Mouse (Mus musculus) liver, embryonic 14.5 days (tissue): ENCODE data around the gene Gm49366. TPM values are rescaled to one million over a fixed set of nuclear protein-coding genes. Genes with fewer than 3 reads are reported as not detected.
"Not testable (repeated sequence)": the region's sequence is repeated elsewhere in the genome, so short reads cannot be mapped to it uniquely, and the experiment has no call there.

Experiments
- ATAC-seq: fragments of 200-750 bp; cut with Nextera tagmentation; 2 replicates; pipeline ENCODE4 v1.8.0; 2017; ENCODE audit warnings: moderate number of reproducible peaks, mild to moderate bottlenecking, moderate library complexity; ENCODE audit not compliant: insufficient read depth
- DNase-seq, 3 experiments: peaks; one replicate each; pipeline ENCODE4 v3.0.0-alpha.2; 2012 to 2013; ENCODE audit warnings: low read depth in 3 of 3, low spot score in 3 of 3
- H3K27ac ChIP-seq: fragments of 300-500 bp; sonication (generic); 2 replicates; pipeline ENCODE4 v1.5.1; 2014; ENCODE audit warnings: moderate library complexity, mild to moderate bottlenecking, control low read depth, inconsistent platforms
- H3K27me3 ChIP-seq: fragments of 300-500 bp; sonication (generic); 2 replicates; pipeline ENCODE4 v1.6.1; 2014; ENCODE audit warnings: mild to moderate bottlenecking, low read length, moderate library complexity; ENCODE audit not compliant: control insufficient read depth, insufficient read depth
- H3K36me3 ChIP-seq: fragments of 300-500 bp; sonication (generic); replicated peaks from 2 replicates; pipeline ENCODE4 v1.6.1; 2014; ENCODE audit warnings: low read depth; ENCODE audit not compliant: control insufficient read depth, insufficient read depth
- H3K4me1 ChIP-seq, 2 experiments: fragments of 200-500 bp in 1 of 2; fragments of 300-500 bp in 1 of 2; sonication (generic) in 1 of 2; replicated peaks; 2 replicates each; pipeline ENCODE4 v1.6.1; 2012 to 2014; ENCODE audit warnings: antibody characterized with exemption in 1 of 2, inconsistent platforms in 1 of 2, low read length in 1 of 2; ENCODE audit not compliant: control insufficient read depth in 2 of 2, insufficient read depth in 2 of 2
- H3K4me2 ChIP-seq: fragments of 300-500 bp; sonication (generic); 2 replicates; pipeline ENCODE4 v1.6.1; 2014; ENCODE audit warnings: low read depth, mild to moderate bottlenecking, control low read depth, moderate library complexity
- H3K4me3 ChIP-seq, 2 experiments: fragments of 200-500 bp in 1 of 2; fragments of 300-500 bp in 1 of 2; sonication (generic) in 1 of 2; 2 replicates each; pipeline ENCODE4 v1.5.1; 2012 to 2014; ENCODE audit warnings: low read depth in 2 of 2, low read length in 2 of 2, mild to moderate bottlenecking in 2 of 2, control low read depth in 1 of 2, inconsistent platforms in 1 of 2, moderate library complexity in 1 of 2; ENCODE audit not compliant: insufficient read depth in 1 of 2
- H3K9ac ChIP-seq: fragments of 300-500 bp; sonication (generic); replicated peaks from 2 replicates; pipeline ENCODE4 v1.6.1; 2014; ENCODE audit warnings: mild to moderate bottlenecking, control low read depth, moderate library complexity
- H3K9me3 ChIP-seq: fragments of 300-500 bp; sonication (generic); 2 replicates; pipeline ENCODE4 v1.6.1; 2016; ENCODE audit warnings: low read length, mixed read lengths; ENCODE audit not compliant: control insufficient read depth
- CTCF ChIP-seq: IDR thresholded peaks from 2 replicates; pipeline ENCODE4 v1.5.1; 2016; ENCODE audit warnings: antibody characterized with exemption, low read depth, control low read depth
- EP300 ChIP-seq: IDR thresholded peaks from 2 replicates; pipeline ENCODE4 v1.6.1; 2016; ENCODE audit warnings: antibody characterized with exemption, low read depth
- WGBS: fragments of 180-500 bp; shearing (Covaris S2); extraction: QIAGEN DNeasy Blood & Tissue Kit; methylation state at CpG from one replicate; pipeline ENCODE4 v1.1.7; 2014; ENCODE audit not compliant: insufficient replicate concordance; 5-methylcytosine and 5-hydroxymethylcytosine counted together
- polyA plus RNA-seq, 2 experiments: library from polyadenylated mRNA; depleted of rRNA in 1 of 2; stranded (reverse) in 1 of 2; unstranded in 1 of 2; fragments of >200 nt; fragmentation: Nextera tagmentation in 1 of 2; extraction: Ambion mirVana in 1 of 2; gene quantifications; 2 replicates each; pipeline versions ENCODE4 v1.2.1 to v1.2.3; 2012 to 2014

The Gm49366 gene
- polyA plus RNA-seq (2012; rRNA removed) (not detected in 2 replicates), polyA plus RNA-seq (2014; fragmentation: Nextera tagmentation; extraction: Ambion mirVana) (not detected in 2 replicates)

DNA sequence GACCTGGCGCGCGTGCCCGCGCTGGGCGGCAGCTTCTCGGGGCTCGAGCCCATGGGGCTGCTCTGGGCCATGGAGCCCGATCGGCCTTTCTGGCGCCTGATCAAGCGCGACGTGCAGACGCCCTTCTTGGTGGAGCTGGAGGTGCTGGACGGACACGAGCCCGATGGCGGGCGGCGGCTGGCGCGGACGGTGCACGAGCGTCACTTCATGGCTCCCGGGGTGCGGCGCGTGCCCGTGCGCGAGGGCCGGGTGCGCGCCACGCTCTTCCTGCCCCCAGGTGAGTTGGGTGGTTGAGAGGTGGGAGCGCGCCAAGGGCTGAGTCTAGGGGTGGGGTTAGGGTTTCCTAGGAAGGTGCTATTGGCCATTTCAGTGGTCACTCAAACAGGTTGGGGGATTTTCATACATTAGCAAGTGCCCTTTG, at the start of gene Gm49366:
Gm49366 (plus strand) TSS at position 245 of the 421 bp plus-strand sequence.
- H3K4me2 ChIP-seq = peak within 1 kb of the TSS; percentile 47
- H3K27me3 ChIP-seq, H3K9me3 ChIP-seq, H3K9ac ChIP-seq, DNase-seq, H3K4me1 ChIP-seq, H3K27ac ChIP-seq, H3K36me3 ChIP-seq: not testable (repeated sequence)
- peak within 1 kb of the TSS; percentile 40 to 58 for H3K4me3 ChIP-seq
- WGBS = 4% methylated on average over 38 of the region's 39 CpGs
- peak; percentile 63; the same call in 1 of the 2 replicates for ATAC-seq

- H3K9ac ChIP-seq = no peak overlapping the region
- no peak overlapping the region for H3K4me2 ChIP-seq
- H3K36me3 ChIP-seq = no peaks in the 10 kb centered on the region
- WGBS = 79% methylated on average over 4 of the region's 4 CpGs
- no peak overlapping the region for H3K4me3 ChIP-seq
- no peaks in the 10 kb centered on the region for H3K27me3 ChIP-seq
- ATAC-seq = no peak
- H3K9me3 ChIP-seq = no peaks in the 10 kb centered on the region
- no peak for DNase-seq
- TF ChIP-seq CTCF (no peak), EP300 (no peak)
- H3K4me1 ChIP-seq = peaks cover 0 to 6% of the 10 kb centered on the region in 2 experiments; a peak in 2 of 4 replicates
- H3K27ac ChIP-seq = no peak overlapping the region
Measured at GRCm38 (mm10) chr12:83989378-83989777, 49.4 kb upstream of the Gm49366 start.

DNA sequence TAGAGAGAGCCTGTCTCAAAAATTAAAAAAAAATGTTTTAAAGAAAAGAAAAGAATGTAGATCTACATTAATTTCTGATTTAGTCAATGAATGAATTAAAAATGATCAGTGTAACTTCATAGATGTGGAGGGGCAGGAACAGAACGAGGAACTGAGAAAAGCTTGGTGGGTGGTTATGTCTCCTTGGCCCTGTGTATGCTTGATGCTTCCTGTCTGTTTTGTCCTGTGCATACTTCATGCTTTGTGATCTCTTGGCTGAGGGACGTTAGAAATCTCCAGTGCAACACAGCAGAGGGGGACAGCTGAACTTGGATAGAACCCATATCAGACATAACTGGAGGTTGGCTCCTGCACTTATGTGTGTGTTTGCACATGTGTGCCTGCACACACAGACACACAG, 41.5 kb upstream of the Gm49366 start:
- no peak overlapping the region for H3K9ac ChIP-seq
- 36% methylated on average over 2 of the region's 2 CpGs for WGBS
- H3K9me3 ChIP-seq = no peaks in the 10 kb centered on the region
- peaks cover 0 to 3% of the 10 kb centered on the region in 2 experiments; a peak in 2 of 4 replicates for H3K4me1 ChIP-seq
- H3K27ac ChIP-seq = no peak overlapping the region
- H3K36me3 ChIP-seq = no peaks in the 10 kb centered on the region
- no peak overlapping the region for H3K4me2 ChIP-seq
- no peak overlapping the region for H3K4me3 ChIP-seq
- TF ChIP-seq CTCF = no peak
- no peak for TF ChIP-seq EP300
- ATAC-seq = no peak
- H3K27me3 ChIP-seq = no peaks in the 10 kb centered on the region
- no peak for DNase-seq

DNA sequence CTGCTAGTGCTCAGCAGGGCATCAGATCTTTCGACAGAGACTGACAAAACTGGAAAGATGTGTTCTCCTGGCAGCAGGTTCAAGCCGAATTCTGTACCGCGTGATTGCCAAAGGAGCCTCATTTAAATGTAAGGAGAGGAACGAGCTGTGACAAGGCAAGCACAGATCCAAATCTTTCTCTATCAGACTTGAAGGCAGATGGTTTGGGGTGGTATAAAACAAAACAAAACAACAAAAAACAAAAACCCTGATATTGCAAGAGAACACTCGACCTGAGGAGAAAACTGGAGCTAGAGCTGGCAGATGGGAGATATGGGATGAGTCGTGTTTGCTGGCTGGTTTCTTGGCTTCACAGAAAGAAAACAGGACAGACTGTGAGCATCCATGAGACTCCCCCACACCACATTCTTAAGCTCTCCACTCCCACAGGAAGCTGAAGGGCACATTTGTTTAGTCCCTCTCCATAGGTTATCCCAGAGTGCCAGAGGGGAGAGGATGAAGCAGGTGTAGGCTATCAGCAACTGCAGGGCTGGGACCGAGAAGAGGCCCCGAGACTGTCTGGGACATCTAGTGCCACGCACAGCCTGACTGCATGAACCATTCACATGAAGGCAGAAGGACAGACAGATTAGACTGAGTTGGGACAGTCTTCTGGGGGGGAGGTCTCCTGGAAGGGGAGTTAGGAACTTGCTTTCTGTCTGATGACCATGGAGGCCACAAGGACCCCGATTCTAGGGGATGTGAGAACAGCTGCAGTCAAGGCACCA, 40.2 kb upstream of the Gm49366 start:
- Histone ChIP-seq H3K4me3 (no peak overlapping the region), H3K27ac (no peak overlapping the region), H3K36me3 (no peaks in the 10 kb centered on the region), H3K27me3 (no peaks in the 10 kb centered on the region), H3K4me1 (peaks cover 0 to 3% of the 10 kb centered on the region in 2 experiments; a peak in 2 of 4 replicates), H3K9me3 (no peaks in the 10 kb centered on the region), H3K4me2 (no peak overlapping the region), H3K9ac (no peak overlapping the region)
- TF ChIP-seq EP300 (no peak), CTCF (no peak)
- no peak for DNase-seq
- 48% methylated on average over 11 of the region's 11 CpGs for WGBS
- no peak for ATAC-seq

DNA sequence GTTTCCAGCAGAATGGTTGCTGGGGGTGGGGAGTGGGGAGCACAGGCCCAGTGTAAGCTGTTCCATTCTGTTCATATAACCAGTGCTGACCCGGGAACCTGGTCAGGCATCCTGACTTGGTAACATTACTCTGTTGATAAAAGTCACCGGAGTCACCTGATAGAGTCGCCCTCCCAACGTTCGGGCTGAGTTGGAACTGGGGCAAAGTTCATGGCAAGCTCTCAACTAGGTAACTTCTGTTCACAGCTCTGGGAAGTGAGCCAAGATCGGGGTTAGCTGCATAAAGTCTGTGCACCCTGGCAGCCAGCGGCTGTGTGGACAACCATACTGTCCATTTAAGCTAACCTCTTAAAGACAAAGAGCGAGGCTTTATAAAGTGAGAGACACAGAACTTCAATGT, 39.5 kb upstream of the Gm49366 start:
- not testable (repeated sequence) for H3K36me3 ChIP-seq, H3K4me3 ChIP-seq, H3K27ac ChIP-seq, H3K9me3 ChIP-seq, H3K4me2 ChIP-seq, H3K27me3 ChIP-seq, H3K9ac ChIP-seq, H3K4me1 ChIP-seq
- peak; percentile 74 for ATAC-seq
- WGBS = 58% methylated on average over 8 of the region's 8 CpGs
- peak in 1 of 3 experiments; percentile 25 for DNase-seq
